Mouse (Mus musculus) splenic B cell, adult 2 months (primary cell): ENCODE data around the gene Bid.

Source experiments
- DNase-seq: peaks from one replicate; pipeline ENCODE4 v3.0.0-alpha.2; 2011; ENCODE audit warnings: low read depth, low spot score
- H3K27me3 ChIP-seq: 2 replicates; pipeline ENCODE4 v1.6.1; 2012; ENCODE audit warnings: mild to moderate bottlenecking, low read length, moderate library complexity, mixed read lengths; ENCODE audit not compliant: control insufficient read depth, poor library complexity, insufficient read depth, severe bottlenecking
- H3K36me3 ChIP-seq: 2 replicates; pipeline ENCODE4 v1.6.1; 2012; ENCODE audit warnings: mild to moderate bottlenecking, low read length, moderate library complexity, mixed read lengths; ENCODE audit not compliant: control insufficient read depth, poor library complexity, insufficient read depth, severe bottlenecking

Bid gene

GRCm38 (mm10) chr6:120903450-120903912 is 13.2 kb downstream of the Bid start:
- H3K36me3 ChIP-seq: peaks cover 1% of the 10 kb centered on the region; the same call in 1 of the 2 replicates
- DNase-seq: peak; percentile 63
- no peaks in the 10 kb centered on the region for H3K27me3 ChIP-seq

GRCm38 (mm10) chr6:120901776-120902645 is 14.6 kb downstream of the Bid start:
- Histone ChIP-seq H3K36me3 (peaks cover 1% of the 10 kb centered on the region; the same call in 1 of the 2 replicates), H3K27me3 (no peaks in the 10 kb centered on the region)
- DNase-seq: peak; percentile 43

GRCm38 (mm10) chr6:120898188-120898833 is 18.3 kb downstream of the Bid start:
- peaks cover 12% of the 10 kb centered on the region; the same call in 1 of the 2 replicates for H3K36me3 ChIP-seq
- DNase-seq: peak; percentile 75
- H3K27me3 ChIP-seq: no peaks in the 10 kb centered on the region

GRCm38 (mm10) chr6:120894524-120894923 is 22.1 kb downstream of the Bid start:
- DNase-seq: no peak
- Histone ChIP-seq H3K27me3 (no peaks in the 10 kb centered on the region), H3K36me3 (peaks cover 12% of the 10 kb centered on the region; the same call in 1 of the 2 replicates)

GRCm38 (mm10) chr6:120894089-120894488 is 22.6 kb downstream of the Bid start:
- no peak for DNase-seq
- Histone ChIP-seq H3K36me3 (peaks cover 12% of the 10 kb centered on the region; the same call in 1 of the 2 replicates), H3K27me3 (no peaks in the 10 kb centered on the region)

GRCm38 (mm10) chr6:120886696-120887095 is 30.0 kb downstream of the Bid start:
- Histone ChIP-seq H3K27me3 (no peaks in the 10 kb centered on the region), H3K36me3 (peaks cover 2% of the 10 kb centered on the region)
- no peak for DNase-seq

GRCm38 (mm10) chr6:120884436-120884835 is 32.2 kb downstream of the Bid start:
- no peaks in the 10 kb centered on the region for H3K27me3 ChIP-seq
- no peak for DNase-seq
- peaks cover 3% of the 10 kb centered on the region for H3K36me3 ChIP-seq

- no peaks in the 10 kb centered on the region for H3K27me3 ChIP-seq
- no peak for DNase-seq
These were observed 37.6 kb downstream of the Bid start for GRCm38 (mm10) chr6:120879046-120879445.

GRCm38 (mm10) chr6:120873874-120874273 is 42.8 kb downstream of the Bid start:
- DNase-seq: no peak

More at GRCm38 (mm10) chr6:120879046-120879445, 37.6 kb downstream of the Bid start:
- peaks cover 2% of the 10 kb centered on the region; the same call in 1 of the 2 replicates for H3K36me3 ChIP-seq

GRCm38 (mm10) chr6:120871286-120871685 is 45.4 kb downstream of the Bid start:
- no peak for DNase-seq
- no peaks in the 10 kb centered on the region for H3K27me3 ChIP-seq
- H3K36me3 ChIP-seq: peaks cover 2% of the 10 kb centered on the region; the same call in 1 of the 2 replicates

More at GRCm38 (mm10) chr6:120873874-120874273, 42.8 kb downstream of the Bid start:
- Histone ChIP-seq H3K36me3 (peaks cover 2% of the 10 kb centered on the region; the same call in 1 of the 2 replicates), H3K27me3 (no peaks in the 10 kb centered on the region)

GRCm38 (mm10) chr6:120868824-120869223 is 47.8 kb downstream of the Bid start:
- H3K36me3 ChIP-seq: peaks cover 2% of the 10 kb centered on the region; the same call in 1 of the 2 replicates

GRCm38 (mm10) chr6:120866051-120866814 is 50.4 kb downstream of the Bid start:
- DNase-seq: no peak
- Histone ChIP-seq H3K27me3 (no peaks in the 10 kb centered on the region), H3K36me3 (no peaks in the 10 kb centered on the region; the same call in 1 of the 2 replicates)

More at GRCm38 (mm10) chr6:120868824-120869223, 47.8 kb downstream of the Bid start:
- H3K27me3 ChIP-seq: no peaks in the 10 kb centered on the region
- DNase-seq: no peak

GRCm38 (mm10) chr6:120860079-120860478 is 56.6 kb downstream of the Bid start:
- no peak for DNase-seq
- Histone ChIP-seq H3K36me3 (no peaks in the 10 kb centered on the region), H3K27me3 (no peaks in the 10 kb centered on the region)

- DNase-seq: no peak
- Histone ChIP-seq H3K36me3 (peaks cover under 1% of the 10 kb centered on the region; the same call in 1 of the 2 replicates), H3K27me3 (no peaks in the 10 kb centered on the region)
These were observed 58.4 kb downstream of the Bid start for GRCm38 (mm10) chr6:120858217-120858711.
